Mouse (Mus musculus): Measurements from ENCODE around the gene Mier2.

- TF ChIP-seq CTCF (IDR thresholded peaks at IDR 0.05; ENCODE audit: low read depth, low read length) (no peak), EP300 (IDR thresholded peaks at IDR 0.05; ENCODE audit: insufficient read depth, low read depth, low read length) (no peak)
Measured at GRCm38 (mm10) chr10:79539701-79540495, 15.1 kb downstream of the Mier2 start.

All from ES-Bruce4 (cell line).